Mouse (Mus musculus): ENCODE data around the gene Sypl2. TPM values are rescaled to one million over a fixed set of nuclear protein-coding genes. Genes with fewer than 3 reads are reported as not detected.

Sypl2 gene
- polyA plus RNA-seq, 1 experiment, result not detected

DNA sequence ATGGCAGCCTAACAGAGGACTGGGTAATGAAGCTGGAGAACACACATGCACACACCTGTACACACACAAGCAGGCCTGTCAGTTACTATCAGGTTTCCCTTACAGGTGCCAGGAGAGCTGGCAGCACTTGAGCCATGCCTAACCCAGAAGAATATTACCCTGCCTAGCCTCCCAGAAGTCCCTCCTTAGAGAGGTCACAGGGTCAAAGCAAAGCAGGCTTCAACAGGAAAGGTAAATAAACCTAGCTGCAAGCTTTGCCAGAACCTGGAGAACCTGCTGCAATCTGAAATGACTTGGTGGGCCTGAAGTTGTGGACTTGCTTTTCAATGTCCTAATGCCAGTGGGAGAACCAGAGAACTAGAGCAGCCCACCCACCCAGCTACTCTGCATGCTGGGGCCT is 23.9 kb downstream of the Sypl2 start:
- Histone ChIP-seq H3K27me3 (ENCODE audit: control insufficient read depth, insufficient read depth, low read length, poor library complexity, severe bottlenecking) (no peaks in the 10 kb centered on the region), H3K36me3 (ENCODE audit: control insufficient read depth, insufficient read depth, low read length, poor library complexity, severe bottlenecking) (no peaks in the 10 kb centered on the region), H3K4me3 (ENCODE audit: low read depth, low read length) (no peak overlapping the region), H3K9me3 (replicated peaks; ENCODE audit: control insufficient read depth, insufficient read depth, low read length, poor library complexity, severe bottlenecking) (no peaks in the 10 kb centered on the region), H3K27ac (ENCODE audit: insufficient read depth, low read length) (no peak overlapping the region), H3K9ac (ENCODE audit: low read depth, poor library complexity, severe bottlenecking) (no peak overlapping the region), H3K4me1 (ENCODE audit: control insufficient read depth, insufficient read depth, low read length) (no peaks in the 10 kb centered on the region)
- TF ChIP-seq POLR2A (IDR thresholded peaks at IDR 0.05; ENCODE audit: insufficient read depth, low read length) (no peak), CTCF (IDR thresholded peaks at IDR 0.05; ENCODE audit: low read depth, low read length) (no peak), EP300 (IDR thresholded peaks at IDR 0.05; ENCODE audit: insufficient read depth, low read depth, low read length) (no peak)

DNA sequence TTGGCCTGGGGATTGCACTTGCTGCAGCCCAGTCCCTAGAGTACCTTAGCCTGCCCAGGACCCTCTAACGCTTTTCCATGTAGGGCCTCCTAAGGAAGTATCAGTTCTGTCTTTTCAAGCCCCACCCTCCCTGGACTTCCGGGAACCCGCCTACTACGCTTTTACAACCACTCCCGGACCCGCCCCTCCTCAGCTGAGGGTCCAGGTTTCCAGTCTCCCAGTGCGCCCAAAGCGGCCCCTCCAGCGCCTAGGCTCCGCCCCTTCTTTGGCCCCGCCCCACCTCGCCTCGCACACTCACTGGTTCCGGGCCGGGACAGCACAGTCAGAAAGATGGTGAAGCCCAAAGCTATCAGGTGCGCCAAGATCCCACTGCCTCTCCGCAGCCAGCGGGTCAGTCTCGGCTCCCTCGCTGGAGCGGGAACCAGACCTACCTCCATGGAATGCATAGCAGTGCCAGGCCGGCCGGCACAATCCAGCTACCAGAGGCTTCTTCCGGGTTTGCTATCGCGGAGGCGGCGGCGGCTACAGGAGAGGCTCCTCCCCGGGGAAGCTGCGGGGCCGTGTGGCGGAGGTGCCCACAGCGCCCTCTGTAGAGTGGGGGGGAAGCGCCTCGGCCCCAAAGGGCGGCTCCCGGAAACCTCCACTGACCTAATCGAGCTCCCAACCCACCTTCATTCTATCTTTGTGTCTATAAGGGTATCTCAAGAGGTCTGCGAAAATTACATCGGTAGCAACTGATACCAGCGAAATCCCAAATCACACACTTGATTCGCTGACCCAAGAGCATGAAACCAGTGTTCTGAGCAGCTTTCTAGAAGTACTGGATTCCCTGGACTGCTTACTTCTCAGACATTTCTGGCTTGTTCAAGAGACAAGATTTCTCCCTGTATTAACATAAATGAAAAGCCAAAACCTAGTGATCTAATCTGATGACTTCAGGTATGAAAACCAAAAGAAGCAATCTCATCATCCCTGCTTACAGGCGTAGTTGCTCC is 25.8 kb downstream of the Sypl2 start, which contains the start of gene Cyb561d1:
Gene Cyb561d1 (minus strand): TSS at position 884 of the 995 bp plus-strand sequence.
- Histone ChIP-seq H3K4me3 (ENCODE audit: low read depth, low read length) (peak within 1 kb of the TSS; percentile 80), H3K27me3 (ENCODE audit: control insufficient read depth, insufficient read depth, low read length, poor library complexity, severe bottlenecking) (no peaks in the 10 kb centered on the region), H3K9me3 (replicated peaks; ENCODE audit: control insufficient read depth, insufficient read depth, low read length, poor library complexity, severe bottlenecking) (no peaks in the 10 kb centered on the region), H3K36me3 (ENCODE audit: control insufficient read depth, insufficient read depth, low read length, poor library complexity, severe bottlenecking) (no peaks in the 10 kb centered on the region), H3K9ac (ENCODE audit: low read depth, poor library complexity, severe bottlenecking) (peak within 1 kb of the TSS; percentile 17), H3K27ac (ENCODE audit: insufficient read depth, low read length) (peak within 1 kb of the TSS; percentile 37; the same call in 1 of the 2 replicates), H3K4me1 (ENCODE audit: control insufficient read depth, insufficient read depth, low read length) (no peaks in the 10 kb centered on the region)
- TF ChIP-seq EP300 (IDR thresholded peaks at IDR 0.05; ENCODE audit: insufficient read depth, low read depth, low read length), result no peak
- TF ChIP-seq CTCF (IDR thresholded peaks at IDR 0.05; ENCODE audit: low read depth, low read length), result peak; percentile 41
- TF ChIP-seq POLR2A (IDR thresholded peaks at IDR 0.05; ENCODE audit: insufficient read depth, low read length), result peak; percentile 77

DNA sequence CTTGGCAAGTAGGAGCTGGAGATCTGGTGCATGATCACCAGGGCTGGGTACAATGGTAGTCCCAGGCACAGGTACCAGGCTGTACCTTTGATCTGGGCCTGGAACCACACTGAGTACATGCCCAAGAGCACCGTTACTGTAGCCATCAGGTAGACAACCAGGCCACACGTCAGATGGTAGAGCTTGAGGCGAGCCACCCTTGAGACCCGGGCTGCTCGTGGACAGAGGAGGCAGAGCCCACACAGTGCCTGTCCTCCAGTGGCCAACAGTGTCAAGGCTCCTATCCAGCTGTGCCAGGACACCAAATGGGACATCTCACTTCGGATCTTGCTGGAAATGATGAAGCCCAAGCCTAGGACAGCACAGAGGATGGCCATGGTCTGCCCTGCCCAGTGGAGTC is 27.2 kb downstream of the Sypl2 start:
- Histone ChIP-seq H3K27ac (ENCODE audit: insufficient read depth, low read length) (no peak overlapping the region), H3K27me3 (ENCODE audit: control insufficient read depth, insufficient read depth, low read length, poor library complexity, severe bottlenecking) (no peaks in the 10 kb centered on the region), H3K9ac (ENCODE audit: low read depth, poor library complexity, severe bottlenecking) (no peak overlapping the region), H3K36me3 (ENCODE audit: control insufficient read depth, insufficient read depth, low read length, poor library complexity, severe bottlenecking) (no peaks in the 10 kb centered on the region), H3K4me1 (ENCODE audit: control insufficient read depth, insufficient read depth, low read length) (no peaks in the 10 kb centered on the region), H3K9me3 (replicated peaks; ENCODE audit: control insufficient read depth, insufficient read depth, low read length, poor library complexity, severe bottlenecking) (no peaks in the 10 kb centered on the region), H3K4me3 (ENCODE audit: low read depth, low read length) (no peak overlapping the region)
- TF ChIP-seq EP300 (IDR thresholded peaks at IDR 0.05; ENCODE audit: insufficient read depth, low read depth, low read length) (no peak), CTCF (IDR thresholded peaks at IDR 0.05; ENCODE audit: low read depth, low read length) (no peak), POLR2A (IDR thresholded peaks at IDR 0.05; ENCODE audit: insufficient read depth, low read length) (no peak)

DNA sequence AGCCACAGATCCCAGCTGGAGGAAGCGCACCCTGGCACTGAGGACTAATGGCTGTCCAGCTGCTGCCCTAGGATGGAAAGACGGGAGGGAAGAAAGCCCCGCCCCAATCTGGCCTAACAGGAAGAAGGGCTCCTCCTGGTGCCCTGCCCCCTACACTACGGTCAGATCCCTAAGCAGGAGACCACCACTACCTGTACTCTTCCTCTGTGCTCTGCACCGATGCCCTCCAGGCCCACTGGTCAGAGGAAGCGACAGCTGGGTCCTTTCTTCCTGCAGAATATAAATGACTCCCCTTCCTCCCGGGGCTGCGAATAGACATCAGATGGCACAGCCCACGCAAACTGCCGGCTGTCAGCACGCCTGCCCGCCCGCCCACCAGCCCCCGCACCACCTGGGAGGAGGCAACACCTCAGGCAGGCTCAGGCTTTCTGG is 29.4 kb downstream of the Sypl2 start:
- Histone ChIP-seq H3K4me1 (ENCODE audit: control insufficient read depth, insufficient read depth, low read length) (peaks cover 1% of the 10 kb centered on the region), H3K9ac (ENCODE audit: low read depth, poor library complexity, severe bottlenecking) (no peak overlapping the region), H3K36me3 (ENCODE audit: control insufficient read depth, insufficient read depth, low read length, poor library complexity, severe bottlenecking) (no peaks in the 10 kb centered on the region), H3K27ac (ENCODE audit: insufficient read depth, low read length) (no peak overlapping the region), H3K4me3 (ENCODE audit: low read depth, low read length) (peak overlapping the region; percentile 17), H3K27me3 (ENCODE audit: control insufficient read depth, insufficient read depth, low read length, poor library complexity, severe bottlenecking) (no peaks in the 10 kb centered on the region), H3K9me3 (replicated peaks; ENCODE audit: control insufficient read depth, insufficient read depth, low read length, poor library complexity, severe bottlenecking) (no peaks in the 10 kb centered on the region)
- TF ChIP-seq CTCF (IDR thresholded peaks at IDR 0.05; ENCODE audit: low read depth, low read length), result peak; percentile 9
- TF ChIP-seq EP300 (IDR thresholded peaks at IDR 0.05; ENCODE audit: insufficient read depth, low read depth, low read length), result no peak
- no peak for TF ChIP-seq POLR2A (IDR thresholded peaks at IDR 0.05; ENCODE audit: insufficient read depth, low read length)

DNA sequence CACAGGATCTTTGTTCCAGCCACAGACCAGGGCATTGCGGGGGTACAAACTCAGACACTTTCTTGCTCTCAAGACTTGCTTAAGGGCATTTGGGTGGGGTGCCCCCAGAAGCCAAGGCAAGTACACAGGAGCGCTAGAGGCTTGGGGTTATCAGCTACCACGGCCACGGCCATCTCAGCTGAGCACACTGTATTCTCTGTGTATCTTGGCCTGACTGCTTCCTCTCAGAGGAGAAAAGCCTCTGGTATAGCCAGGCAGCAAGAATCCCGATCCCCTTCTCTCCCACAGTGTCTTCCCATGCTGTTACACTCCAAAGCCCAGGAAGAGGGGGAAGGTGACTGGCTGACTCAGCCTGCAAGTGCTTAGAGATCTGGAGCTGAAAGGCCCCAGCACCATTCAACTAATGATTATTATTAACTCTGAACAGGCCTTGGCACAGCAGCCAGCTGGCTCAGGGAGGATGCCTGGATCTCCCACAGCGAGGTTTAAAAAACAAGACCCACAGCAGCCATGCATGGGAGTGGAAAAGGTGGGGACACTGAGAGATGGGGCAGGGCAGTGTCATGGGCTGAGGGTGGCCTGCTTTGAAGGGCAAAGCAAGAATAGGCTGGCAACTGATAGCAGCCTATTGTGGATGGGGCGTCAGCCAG is 30.4 kb downstream of the Sypl2 start:
- no peaks in the 10 kb centered on the region for H3K27me3 ChIP-seq (ENCODE audit: control insufficient read depth, insufficient read depth, low read length, poor library complexity, severe bottlenecking)
- peaks cover 1% of the 10 kb centered on the region for H3K4me1 ChIP-seq (ENCODE audit: control insufficient read depth, insufficient read depth, low read length)
- no peak overlapping the region for H3K27ac ChIP-seq (ENCODE audit: insufficient read depth, low read length)
- no peak overlapping the region for H3K9ac ChIP-seq (ENCODE audit: low read depth, poor library complexity, severe bottlenecking)
- H3K9me3 ChIP-seq (replicated peaks; ENCODE audit: control insufficient read depth, insufficient read depth, low read length, poor library complexity, severe bottlenecking), result no peaks in the 10 kb centered on the region
- H3K4me3 ChIP-seq (ENCODE audit: low read depth, low read length), result no peak overlapping the region
- no peaks in the 10 kb centered on the region for H3K36me3 ChIP-seq (ENCODE audit: control insufficient read depth, insufficient read depth, low read length, poor library complexity, severe bottlenecking)
- TF ChIP-seq EP300 (IDR thresholded peaks at IDR 0.05; ENCODE audit: insufficient read depth, low read depth, low read length) (no peak), POLR2A (IDR thresholded peaks at IDR 0.05; ENCODE audit: insufficient read depth, low read length) (no peak), CTCF (IDR thresholded peaks at IDR 0.05; ENCODE audit: low read depth, low read length) (no peak)
